ENCODE assay signal across 8 mouse cellular contexts in the genomic region with DNA sequence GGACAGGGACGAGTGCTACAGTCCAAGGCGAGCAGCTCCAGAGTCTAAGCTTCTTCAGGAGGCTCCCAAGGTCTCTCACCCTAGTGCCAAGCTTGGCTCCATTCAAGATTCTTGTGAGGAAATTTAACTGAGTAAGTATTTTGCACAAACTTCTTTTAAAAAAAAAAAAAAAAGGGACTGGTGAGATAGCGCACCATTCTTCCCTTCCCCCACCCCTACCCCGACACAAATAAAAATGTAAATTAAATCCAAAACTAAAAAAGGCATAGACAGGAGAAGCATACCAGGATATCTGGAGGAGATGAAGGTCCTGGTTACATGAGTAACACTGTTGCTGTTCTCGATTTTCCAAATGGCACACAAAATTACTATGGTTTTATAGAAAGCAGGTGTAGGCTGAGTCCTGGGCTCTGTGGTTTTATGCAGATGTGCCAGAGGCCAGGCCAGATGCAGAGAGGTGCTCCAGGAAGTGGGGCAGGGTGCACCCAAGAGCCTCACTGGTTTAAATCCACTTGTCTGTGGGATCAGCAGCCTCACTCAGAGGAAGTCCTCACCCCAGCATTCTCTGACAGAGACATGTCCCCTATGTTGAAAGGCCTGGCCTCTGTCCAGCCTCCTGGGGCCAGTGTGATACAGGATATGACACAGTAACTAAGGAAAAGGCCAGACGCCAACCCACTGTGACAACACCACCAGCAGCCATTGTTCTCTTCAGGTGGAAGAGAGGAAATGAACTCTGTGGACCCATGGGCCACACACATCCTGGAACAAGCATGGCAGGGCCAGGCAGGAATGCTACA. TPM values are rescaled to one million over a fixed set of nuclear protein-coding genes. Genes with fewer than 3 reads are reported as not detected.
A peak's percentile ranks its signal among the peaks of the same experiment; 100 is the strongest.
DNase-seq lines count a peak whose midpoint lies in the region; ATAC-seq lines count a peak whose summit lies in the region.

No protein-coding gene starts in this region.

- WGBS in midbrain, embryonic 14.5 days, result 86% methylated on average over 6 of the region's 6 CpGs
- 81% methylated on average over 6 of the region's 6 CpGs for WGBS in midbrain, embryonic 16.5 days
- 66% methylated on average over 6 of the region's 6 CpGs for WGBS in kidney, embryonic 14.5 days

- H3K27ac ChIP-seq in midbrain, embryonic 14.5 days (replicated peaks; ENCODE audit: low read depth, low read length), result no peak overlapping the region
- H3K27ac ChIP-seq in midbrain, embryonic 16.5 days (ENCODE audit: low read length), result no peak overlapping the region
- H3K27ac ChIP-seq in kidney, embryonic 14.5 days (ENCODE audit: low read depth, low read length), result peak overlapping the region; percentile 52; the same call in 1 of the 2 replicates

- no peak for ATAC-seq in midbrain, embryonic 14.5 days (ENCODE audit: low FRiP score, low TSS enrichment)
- no peak for ATAC-seq in midbrain, embryonic 16.5 days
- no peak for ATAC-seq in kidney, embryonic 14.5 days (ENCODE audit: low FRiP score, low TSS enrichment)

- H3K9ac ChIP-seq in midbrain, embryonic 14.5 days (replicated peaks; ENCODE audit: low read length), result no peak overlapping the region; the same call in 1 of the 2 replicates
- no peak overlapping the region for H3K9ac ChIP-seq in midbrain, embryonic 16.5 days (ENCODE audit: low read depth, low read length)
- H3K9ac ChIP-seq in kidney, embryonic 14.5 days (ENCODE audit: low read depth, low read length), result 0 out of 2 replicates have a peak overlapping the region, but pooled peaks have one; percentile 19

- no peaks in the 10 kb centered on the region for H3K27me3 ChIP-seq in midbrain, embryonic 14.5 days (ENCODE audit: control insufficient read depth, insufficient read depth, low read length)
- no peaks in the 10 kb centered on the region for H3K27me3 ChIP-seq in midbrain, embryonic 16.5 days (ENCODE audit: control insufficient read depth, insufficient read depth, low read depth, low read length)
- H3K27me3 ChIP-seq in kidney, embryonic 14.5 days (ENCODE audit: control insufficient read depth, insufficient read depth, low read length), result no peaks in the 10 kb centered on the region

- peak; percentile 17 for DNase-seq in midbrain, embryonic 14.5 days
- peak; percentile 85 for DNase-seq in adrenal gland, adult 2 months
- DNase-seq in heart, adult 8-10 months (ENCODE audit: low spot score), result peak; percentile 90
- peak; percentile 93 for DNase-seq in lung, postnatal 10 days
- DNase-seq in testis, postnatal 14 days (ENCODE audit: low spot score), result peak; percentile 45
- no peak for DNase-seq in c-Kit-positive CD71-positive TER-119-positive erythroid progenitor cells, embryonic 14.5 days (ENCODE audit: low spot score)

- no peaks in the 10 kb centered on the region for H3K9me3 ChIP-seq in midbrain, embryonic 14.5 days (ENCODE audit: control insufficient read depth, low read length)
- no peaks in the 10 kb centered on the region for H3K9me3 ChIP-seq in midbrain, embryonic 16.5 days (replicated peaks; ENCODE audit: control insufficient read depth, low read length, poor library complexity, severe bottlenecking)
- no peaks in the 10 kb centered on the region for H3K9me3 ChIP-seq in kidney, embryonic 14.5 days (ENCODE audit: control insufficient read depth, low read length)

- no peaks in the 10 kb centered on the region for H3K36me3 ChIP-seq in midbrain, embryonic 14.5 days (ENCODE audit: control insufficient read depth, insufficient read depth, low read length)
- H3K36me3 ChIP-seq in midbrain, embryonic 16.5 days (ENCODE audit: control insufficient read depth, insufficient read depth, low read length), result no peaks in the 10 kb centered on the region
- no peaks in the 10 kb centered on the region for H3K36me3 ChIP-seq in kidney, embryonic 14.5 days (ENCODE audit: control insufficient read depth, insufficient read depth, low read length)

- no peak overlapping the region for H3K4me3 ChIP-seq in midbrain, embryonic 14.5 days (replicated peaks; ENCODE audit: low read depth, low read length)
- no peak overlapping the region for H3K4me3 ChIP-seq in midbrain, embryonic 16.5 days (ENCODE audit: low read depth, low read length)
- H3K4me3 ChIP-seq in kidney, embryonic 14.5 days (ENCODE audit: low read length), result no peak overlapping the region

- no peak overlapping the region for H3K4me2 ChIP-seq in midbrain, embryonic 14.5 days (ENCODE audit: low read length)
- H3K4me2 ChIP-seq in midbrain, embryonic 16.5 days (ENCODE audit: low read length), result no peak overlapping the region
- H3K4me2 ChIP-seq in kidney, embryonic 14.5 days (replicated peaks; ENCODE audit: low read depth, low read length), result no peak overlapping the region

- peaks cover 23% of the 10 kb centered on the region for H3K4me1 ChIP-seq in midbrain, embryonic 14.5 days (ENCODE audit: control insufficient read depth, insufficient read depth, low read length)
- peaks cover 14% of the 10 kb centered on the region for H3K4me1 ChIP-seq in midbrain, embryonic 16.5 days (ENCODE audit: control insufficient read depth, insufficient read depth, low read length)
- peaks cover 22% of the 10 kb centered on the region for H3K4me1 ChIP-seq in kidney, embryonic 14.5 days (ENCODE audit: control insufficient read depth, insufficient read depth, low read length)

RNA-seq across cellular contexts. Expression of a gene that starts 5.0 kb away (rescaled TPM):
- polyA plus RNA-seq in midbrain, embryonic 14.5 days (2014; fragmentation: Nextera tagmentation; extraction: Ambion mirVana), result 26.0 and 28.2 TPM in 2 replicates
- 29.8 and 35.3 TPM in 2 replicates for polyA plus RNA-seq in midbrain, embryonic 16.5 days (2015; fragmentation: Nextera tagmentation; extraction: Ambion mirVana)
- total RNA-seq in adrenal gland, adult 2 months (2021), result 10 to 100 TPM; 26.1 to 30.6 TPM
- polyA plus RNA-seq in adrenal gland, adult 2 months (2012; rRNA removed), result 47.8 and 50.1 TPM in 2 replicates
- 10 to 100 TPM; 11.6 to 15.6 (median 13.4) TPM for total RNA-seq in heart, adult 8-10 months (2022)
- 10.9 and 17.0 TPM in 2 replicates for polyA plus RNA-seq in kidney, embryonic 14.5 days (2014; fragmentation: Nextera tagmentation; extraction: Ambion mirVana)

RNA-seq across cellular contexts. Expression of a gene that starts 23.2 kb away (rescaled TPM):
- 1.0 and 1.2 TPM in 2 replicates for polyA plus RNA-seq in midbrain, embryonic 14.5 days (2014; fragmentation: Nextera tagmentation; extraction: Ambion mirVana)
- 0.85 and 0.86 TPM in 2 replicates for polyA plus RNA-seq in midbrain, embryonic 16.5 days (2015; fragmentation: Nextera tagmentation; extraction: Ambion mirVana)
- total RNA-seq in adrenal gland, adult 2 months (2021), result 1 to 10 TPM; 7.2 to 9.5 TPM
- 3.2 and 3.4 TPM in 2 replicates for polyA plus RNA-seq in adrenal gland, adult 2 months (2012; rRNA removed)
- total RNA-seq in heart, adult 8-10 months (2022), result 10 to 100 TPM in 2 of 4 experiments, 1 to 10 TPM in 2; 5.7 to 11.1 (median 9.9) TPM
- 3.4 and 3.6 TPM in 2 replicates for polyA plus RNA-seq in kidney, embryonic 14.5 days (2014; fragmentation: Nextera tagmentation; extraction: Ambion mirVana)

RNA-seq across cellular contexts. Expression of a gene that starts 37.9 kb away (rescaled TPM):
- polyA plus RNA-seq in midbrain, embryonic 14.5 days (2014; fragmentation: Nextera tagmentation; extraction: Ambion mirVana), result 1.9 and 2.0 TPM in 2 replicates
- polyA plus RNA-seq in midbrain, embryonic 16.5 days (2015; fragmentation: Nextera tagmentation; extraction: Ambion mirVana), result 1.3 and 3.6 TPM in 2 replicates
- under 1 TPM in 1 of 2 experiments, not detected in 1; 0.24 TPM for total RNA-seq in adrenal gland, adult 2 months (2021)
- 1.5 and 8.5 TPM in 2 replicates for polyA plus RNA-seq in adrenal gland, adult 2 months (2012; rRNA removed)
- total RNA-seq in heart, adult 8-10 months (2022), result 1 to 10 TPM in 1 of 4 experiments, under 1 TPM in 1, not detected in 2; 0.54 to 1.3 TPM
- 6.1 and 10.3 TPM in 2 replicates for polyA plus RNA-seq in kidney, embryonic 14.5 days (2014; fragmentation: Nextera tagmentation; extraction: Ambion mirVana)
